In genomic region chr1:105177938-105178337, GRCm38 (mm10) we compare ENCODE assay signal across 18 mouse cellular contexts.
DNase-seq lines count a peak whose midpoint lies in the region; ATAC-seq and TF ChIP-seq lines count a peak whose summit lies in the region.
"Had no signal": no experiment of that assay in that cellular context is flagged by ENCODE, and none has a peak within 500 bp of the region (broad histone marks: within the 10 kb centered on the region; RNA-seq: fewer than 3 reads in every experiment).

No protein-coding gene starts in this region.

- no peaks in the 10 kb centered on the region for H3K36me3 ChIP-seq in kidney, postnatal 0 days (ENCODE audit: insufficient read depth, low read length)
- H3K36me3 ChIP-seq in intestine, embryonic 15.5 days = no peaks in the 10 kb centered on the region
- H3K36me3 ChIP-seq in limb, embryonic 11.5 days (ENCODE audit: control insufficient read depth, insufficient read depth, low read length) = no peaks in the 10 kb centered on the region
- H3K36me3 ChIP-seq in embryonic facial prominence, embryonic 10.5 days (replicated peaks) = no peaks in the 10 kb centered on the region
- H3K36me3 ChIP-seq: embryonic facial prominence, embryonic 13.5 days; limb, embryonic 12.5 days; midbrain, embryonic 15.5 days had no signal

- H3K4me2 ChIP-seq in kidney, postnatal 0 days (ENCODE audit: low read length) = no peak overlapping the region
- H3K4me2 ChIP-seq in intestine, embryonic 15.5 days (replicated peaks) = no peak overlapping the region
- no peak overlapping the region for H3K4me2 ChIP-seq in limb, embryonic 11.5 days (ENCODE audit: low read depth, severe bottlenecking)
- H3K4me2 ChIP-seq: embryonic facial prominence, embryonic 13.5 days; limb, embryonic 12.5 days; midbrain, embryonic 15.5 days had no signal

- no peak overlapping the region for H3K9ac ChIP-seq in kidney, postnatal 0 days (ENCODE audit: low read depth, low read length)
- no peak overlapping the region for H3K9ac ChIP-seq in intestine, embryonic 15.5 days
- no peak overlapping the region for H3K9ac ChIP-seq in limb, embryonic 11.5 days (ENCODE audit: low read length)
- H3K9ac ChIP-seq: embryonic facial prominence, embryonic 13.5 days; limb, embryonic 12.5 days; midbrain, embryonic 15.5 days had no signal

- H3K4me1 ChIP-seq in kidney, postnatal 0 days (replicated peaks; ENCODE audit: insufficient read depth, low read length) = 0 out of 2 replicates have a peak, but pooled peaks cover 4% of the 10 kb centered on the region
- H3K4me1 ChIP-seq in intestine, embryonic 15.5 days (replicated peaks) = peaks cover 7% of the 10 kb centered on the region; the same call in 1 of the 2 replicates
- H3K4me1 ChIP-seq in limb, embryonic 11.5 days (ENCODE audit: control insufficient read depth, insufficient read depth, low read length) = peaks cover 7% of the 10 kb centered on the region
- H3K4me1 ChIP-seq in embryonic facial prominence, embryonic 10.5 days = peaks cover 18% of the 10 kb centered on the region

- peak overlapping the region; percentile 87 for H3K27ac ChIP-seq in kidney, postnatal 0 days
- H3K27ac ChIP-seq in intestine, embryonic 15.5 days = peak overlapping the region; percentile 52
- H3K27ac ChIP-seq in limb, embryonic 11.5 days (replicated peaks; ENCODE audit: low read depth, low read length) = no peak overlapping the region
- no peak overlapping the region for H3K27ac ChIP-seq in embryonic facial prominence, embryonic 10.5 days (replicated peaks)
- H3K27ac ChIP-seq: embryonic facial prominence, embryonic 13.5 days; limb, embryonic 12.5 days; midbrain, embryonic 15.5 days had no signal

- no peak for TF ChIP-seq CTCF in kidney, postnatal 0 days (IDR thresholded peaks at IDR 0.05; ENCODE audit: low read depth)

- H3K27me3 ChIP-seq in kidney, postnatal 0 days (ENCODE audit: insufficient read depth, low read length) = no peaks in the 10 kb centered on the region
- no peaks in the 10 kb centered on the region for H3K27me3 ChIP-seq in intestine, embryonic 15.5 days (replicated peaks)
- H3K27me3 ChIP-seq in limb, embryonic 11.5 days (ENCODE audit: control insufficient read depth, insufficient read depth, low read length) = no peaks in the 10 kb centered on the region
- H3K27me3 ChIP-seq in embryonic facial prominence, embryonic 10.5 days (replicated peaks; ENCODE audit: low read depth, poor library complexity, severe bottlenecking) = no peaks in the 10 kb centered on the region
- H3K27me3 ChIP-seq: embryonic facial prominence, embryonic 13.5 days; limb, embryonic 12.5 days; midbrain, embryonic 15.5 days; Patski had no signal

- no peaks in the 10 kb centered on the region for H3K9me3 ChIP-seq in kidney, postnatal 0 days (replicated peaks; ENCODE audit: low read length)
- no peaks in the 10 kb centered on the region for H3K9me3 ChIP-seq in intestine, embryonic 15.5 days
- H3K9me3 ChIP-seq in limb, embryonic 11.5 days (ENCODE audit: control insufficient read depth, low read length) = no peaks in the 10 kb centered on the region
- no peaks in the 10 kb centered on the region for H3K9me3 ChIP-seq in embryonic facial prominence, embryonic 10.5 days
- H3K9me3 ChIP-seq: embryonic facial prominence, embryonic 13.5 days; limb, embryonic 12.5 days; midbrain, embryonic 15.5 days had no signal

- WGBS in kidney, postnatal 0 days = 63% methylated on average over 2 of the region's 2 CpGs
- WGBS in intestine, embryonic 15.5 days = 63% methylated on average over 2 of the region's 2 CpGs
- WGBS in limb, embryonic 11.5 days = 56% methylated on average over 2 of the region's 2 CpGs
- WGBS in embryonic facial prominence, embryonic 10.5 days = 87% methylated on average over 2 of the region's 2 CpGs

- DNase-seq in heart, adult 11 months = peak; percentile 82
- DNase-seq in heart, postnatal 4 days = no peak
- DNase-seq in kidney, postnatal 0 days (ENCODE audit: low spot score) = no peak
- no peak for DNase-seq in kidney, postnatal 36 days
- peak; percentile 38 for DNase-seq in limb, embryonic 11.5 days (ENCODE audit: low spot score)
- DNase-seq in cerebellum, adult 8-10 months = no peak
- DNase-seq in embryonic facial prominence, embryonic 10.5 days (ENCODE audit: low spot score) = no peak
- DNase-seq: B cell, adult 2 months; cerebellum, postnatal 25 days; heart, postnatal 14 days; right cerebral cortex, adult 18-20 months; spleen, adult 18-20 months had no signal

- ATAC-seq in kidney, postnatal 0 days (replicated peaks; ENCODE audit: low FRiP score, low read depth) = no peak
- ATAC-seq in intestine, embryonic 15.5 days = no peak
- peak; percentile 51; the same call in 1 of the 2 replicates for ATAC-seq in limb, embryonic 11.5 days (ENCODE audit: insufficient number of reproducible peaks, low FRiP score, low TSS enrichment, low read depth)
- ATAC-seq: lung, postnatal 0 days had no signal

- H3K4me3 ChIP-seq in kidney, postnatal 0 days (replicated peaks; ENCODE audit: low read depth, low read length) = no peak overlapping the region
- H3K4me3 ChIP-seq in intestine, embryonic 15.5 days (replicated peaks) = no peak overlapping the region
- H3K4me3 ChIP-seq in limb, embryonic 11.5 days (ENCODE audit: low read depth, low read length) = no peak overlapping the region
- H3K4me3 ChIP-seq in embryonic facial prominence, embryonic 10.5 days = no peak overlapping the region
- H3K4me3 ChIP-seq: embryonic facial prominence, embryonic 13.5 days; limb, embryonic 12.5 days; midbrain, embryonic 15.5 days had no signal

Comparison
In these comparisons a context has a peak if more than half of its experiments do, and no peak if none do; other contexts are left out.
1. DNase-seq: peak in heart, adult 11 months (single experiment) and limb, embryonic 11.5 days (single experiment); none in heart, postnatal 4 days (single experiment), kidney, postnatal 0 days (single experiment), kidney, postnatal 36 days (0 of 2), cerebellum, adult 8-10 months (single experiment) and embryonic facial prominence, embryonic 10.5 days (single experiment).
2. H3K27ac ChIP-seq: peak in kidney, postnatal 0 days (single experiment) and intestine, embryonic 15.5 days (single experiment); none in limb, embryonic 11.5 days (single experiment) and embryonic facial prominence, embryonic 10.5 days (single experiment).